Mouse (Mus musculus) lung, adult 2 months (tissue): ENCODE results near the gene E130114P18Rik.

ENCODE experiments used
- CTCF ChIP-seq: fragments of 200-500 bp; IDR thresholded peaks from 2 replicates; pipeline ENCODE4 v1.5.1; 2011; ENCODE audit warnings: mild to moderate bottlenecking, low read length, control low read depth; ENCODE audit not compliant: insufficient read depth
- POLR2A ChIP-seq: fragments of 200-500 bp; IDR thresholded peaks from 2 replicates; pipeline ENCODE4 v1.6.1; 2011; ENCODE audit warnings: low read depth, mild to moderate bottlenecking, control low read depth, low read length, borderline replicate concordance; ENCODE audit errors: extremely low read depth

- no peak for TF ChIP-seq POLR2A
- TF ChIP-seq CTCF, result no peak
These were observed 116.1 kb downstream of the E130114P18Rik start for GRCm38 (mm10) chr4:97661611-97662273.
